Comparison of ENCODE assay signal across 10 mouse cellular contexts in genomic region chr11:102070426-102070825, GRCm38 (mm10). TPM values are rescaled to one million over a fixed set of nuclear protein-coding genes. Genes with fewer than 3 reads are reported as not detected.
DNase-seq lines count a peak whose midpoint lies in the region; ATAC-seq and TF ChIP-seq lines count a peak whose summit lies in the region.
"Had no signal": no experiment of that assay in that cellular context is flagged by ENCODE, and none has a peak within 500 bp of the region (broad histone marks: within the 10 kb centered on the region; RNA-seq: fewer than 3 reads in every experiment).

No protein-coding gene starts in this region.

- no peaks in the 10 kb centered on the region for H3K9me3 ChIP-seq in liver, postnatal 0 days (ENCODE audit: low read length)
- no peaks in the 10 kb centered on the region for H3K9me3 ChIP-seq in hindbrain, embryonic 10.5 days
- no peaks in the 10 kb centered on the region for H3K9me3 ChIP-seq in midbrain, postnatal 0 days (ENCODE audit: low read length)

- TF ChIP-seq EP300 in liver, postnatal 0 days (IDR thresholded peaks at IDR 0.05; ENCODE audit: low read depth): no peak

- H3K27me3 ChIP-seq in liver, postnatal 0 days (ENCODE audit: insufficient read depth, low read length): 0 out of 2 replicates have a peak, but pooled peaks cover 4% of the 10 kb centered on the region
- H3K27me3 ChIP-seq in hindbrain, embryonic 10.5 days (ENCODE audit: insufficient read depth, poor library complexity, severe bottlenecking): peaks cover 29% of the 10 kb centered on the region
- no peaks in the 10 kb centered on the region for H3K27me3 ChIP-seq in midbrain, postnatal 0 days (ENCODE audit: insufficient read depth, low read length)
- H3K27me3 ChIP-seq: Patski had no signal

- no peak overlapping the region for H3K9ac ChIP-seq in liver, postnatal 0 days (replicated peaks)
- H3K9ac ChIP-seq in midbrain, postnatal 0 days (replicated peaks; ENCODE audit: low read length, poor library complexity, severe bottlenecking): no peak overlapping the region

- 21% methylated on average over 13 of the region's 13 CpGs for WGBS in liver, postnatal 0 days (ENCODE audit: insufficient replicate concordance)
- 2% methylated on average over 13 of the region's 13 CpGs for WGBS in hindbrain, embryonic 10.5 days
- 12% methylated on average over 13 of the region's 13 CpGs for WGBS in midbrain, postnatal 0 days

- TF ChIP-seq CTCF in liver, postnatal 0 days (IDR thresholded peaks at IDR 0.05; ENCODE audit: low read depth): no peak
- TF ChIP-seq CTCF in midbrain, postnatal 0 days (IDR thresholded peaks at IDR 0.05): no peak

- H3K4me3 ChIP-seq in liver, postnatal 0 days (ENCODE audit: low read depth, low read length): no peak overlapping the region
- H3K4me3 ChIP-seq in hindbrain, embryonic 10.5 days: peak overlapping the region; percentile 34; the same call in 1 of the 2 replicates
- H3K4me3 ChIP-seq in midbrain, postnatal 0 days (ENCODE audit: low read depth, low read length): no peak overlapping the region

- no peak overlapping the region for H3K4me2 ChIP-seq in liver, postnatal 0 days (ENCODE audit: low read depth, low read length)
- H3K4me2 ChIP-seq in midbrain, postnatal 0 days (ENCODE audit: low read depth, low read length, poor library complexity, severe bottlenecking): 0 out of 2 replicates have a peak overlapping the region, but pooled peaks have one; percentile 7

- H3K27ac ChIP-seq in liver, postnatal 0 days (ENCODE audit: low read depth): no peak overlapping the region
- H3K27ac ChIP-seq in hindbrain, embryonic 10.5 days: no peak overlapping the region
- no peak overlapping the region for H3K27ac ChIP-seq in midbrain, postnatal 0 days (ENCODE audit: low read depth, low read length)

- DNase-seq in cerebellum, postnatal 14 days: peak; percentile 45 to 53
- DNase-seq in cerebellum, postnatal 36 days: no peak
- peak; percentile 38 for DNase-seq in liver
- no peak for DNase-seq in liver, postnatal 0 days
- DNase-seq in hindbrain, embryonic 10.5 days (ENCODE audit: low spot score): no peak
- DNase-seq in midbrain, postnatal 0 days (ENCODE audit: low spot score): peak; percentile 7
- no peak for DNase-seq in thymus, postnatal 10 days (ENCODE audit: low spot score in 2 of 2)
- no peak for DNase-seq in ovary, postnatal 36 days (ENCODE audit: low spot score)

- H3K36me3 ChIP-seq in liver, postnatal 0 days (replicated peaks; ENCODE audit: insufficient read depth, low read length): no peaks in the 10 kb centered on the region
- 0 out of 2 replicates have a peak, but pooled peaks cover 5% of the 10 kb centered on the region for H3K36me3 ChIP-seq in hindbrain, embryonic 10.5 days
- peaks cover 14% of the 10 kb centered on the region; the same call in 1 of the 2 replicates for H3K36me3 ChIP-seq in midbrain, postnatal 0 days (ENCODE audit: insufficient read depth, low read length)

- H3K4me1 ChIP-seq in liver, postnatal 0 days (ENCODE audit: insufficient read depth): no peaks in the 10 kb centered on the region
- peaks cover 29% of the 10 kb centered on the region for H3K4me1 ChIP-seq in hindbrain, embryonic 10.5 days (replicated peaks)
- H3K4me1 ChIP-seq in midbrain, postnatal 0 days (ENCODE audit: insufficient read depth, low read length): no peaks in the 10 kb centered on the region

- ATAC-seq in liver, postnatal 0 days: no peak
- ATAC-seq in midbrain, postnatal 0 days (ENCODE audit: low FRiP score): no peak
- ATAC-seq: Patski had no signal

RNA-seq across cellular contexts. Expression of gene Mpp2, which starts 17.9 kb away (rescaled TPM):
- 3.9 and 4.4 TPM in 2 replicates for polyA plus RNA-seq in liver, postnatal 0 days (2015; fragmentation: Nextera tagmentation; extraction: Ambion mirVana)
- polyA plus RNA-seq in hindbrain, embryonic 10.5 days (2016; fragmentation: Nextera tagmentation; extraction: Ambion mirVana): 12.8 and 18.6 TPM in 2 replicates
- 59.1 and 68.4 TPM in 2 replicates for total RNA-seq in midbrain, postnatal 0 days (2014; rRNA removed)
- 33.9 and 40.7 TPM in 2 replicates for polyA plus RNA-seq in midbrain, postnatal 0 days (2015; fragmentation: Nextera tagmentation; extraction: Ambion mirVana)

RNA-seq across cellular contexts. Expression of gene Cd300lg, which starts 29.1 kb away (rescaled TPM):
- 1.8 and 2.3 TPM in 2 replicates for polyA plus RNA-seq in liver, postnatal 0 days (2015; fragmentation: Nextera tagmentation; extraction: Ambion mirVana)
- 0.12 and 0.35 TPM in 2 replicates for polyA plus RNA-seq in hindbrain, embryonic 10.5 days (2016; fragmentation: Nextera tagmentation; extraction: Ambion mirVana)
- 0.14 TPM in 1 of 2 replicates, not detected in the other for total RNA-seq in midbrain, postnatal 0 days (2014; rRNA removed)
- polyA plus RNA-seq in midbrain, postnatal 0 days (2015; fragmentation: Nextera tagmentation; extraction: Ambion mirVana): 0.25 TPM in 2 replicates
- polyA plus RNA-seq: Patski had no signal

RNA-seq across cellular contexts. Expression of gene Ppy, which starts 30.7 kb away (rescaled TPM):
- 0.72 TPM in 1 of 2 replicates, not detected in the other for polyA plus RNA-seq in liver, postnatal 0 days (2015; fragmentation: Nextera tagmentation; extraction: Ambion mirVana)
- polyA plus RNA-seq in hindbrain, embryonic 10.5 days (2016; fragmentation: Nextera tagmentation; extraction: Ambion mirVana): not detected in 2 replicates
- total RNA-seq in midbrain, postnatal 0 days (2014; rRNA removed): not detected in 2 replicates
- not detected in 2 replicates for polyA plus RNA-seq in midbrain, postnatal 0 days (2015; fragmentation: Nextera tagmentation; extraction: Ambion mirVana)
- total RNA-seq: liver, adult 2 months had no signal
- polyA plus RNA-seq: liver, adult 2 months; Patski had no signal

RNA-seq across cellular contexts. Expression of gene Pyy, which starts 37.2 kb away (rescaled TPM):
- 1.8 TPM in 1 of 2 replicates, not detected in the other for polyA plus RNA-seq in liver, postnatal 0 days (2015; fragmentation: Nextera tagmentation; extraction: Ambion mirVana)
- 0.50 and 0.97 TPM in 2 replicates for polyA plus RNA-seq in hindbrain, embryonic 10.5 days (2016; fragmentation: Nextera tagmentation; extraction: Ambion mirVana)
- not detected in 2 replicates for total RNA-seq in midbrain, postnatal 0 days (2014; rRNA removed)
- not detected in 2 replicates for polyA plus RNA-seq in midbrain, postnatal 0 days (2015; fragmentation: Nextera tagmentation; extraction: Ambion mirVana)
- total RNA-seq: liver, adult 2 months had no signal
- polyA plus RNA-seq: Patski had no signal

RNA-seq across cellular contexts. Expression of gene Mpp3, which starts 42.2 kb away (rescaled TPM):
- polyA plus RNA-seq in liver, postnatal 0 days (2015; fragmentation: Nextera tagmentation; extraction: Ambion mirVana): 0.56 and 0.72 TPM in 2 replicates
- 14.4 and 27.4 TPM in 2 replicates for polyA plus RNA-seq in hindbrain, embryonic 10.5 days (2016; fragmentation: Nextera tagmentation; extraction: Ambion mirVana)
- 68.2 and 71.9 TPM in 2 replicates for total RNA-seq in midbrain, postnatal 0 days (2014; rRNA removed)
- polyA plus RNA-seq in midbrain, postnatal 0 days (2015; fragmentation: Nextera tagmentation; extraction: Ambion mirVana): 53.9 and 54.7 TPM in 2 replicates

Comparison
In these comparisons a context has a peak if more than half of its experiments do, and no peak if none do; other contexts are left out.
1. DNase-seq: peak in cerebellum, postnatal 14 days (2 of 2), liver (single experiment) and midbrain, postnatal 0 days (single experiment); none in cerebellum, postnatal 36 days (0 of 2), liver, postnatal 0 days (single experiment), hindbrain, embryonic 10.5 days (single experiment), thymus, postnatal 10 days (0 of 2) and ovary, postnatal 36 days (single experiment).